Mouse (Mus musculus) lung, embryonic 14.5 days (tissue): ENCODE results near the gene Fank1. TPM values are rescaled to one million over a fixed set of nuclear protein-coding genes. Genes with fewer than 3 reads are reported as not detected.
A peak's percentile ranks its signal among the peaks of the same experiment; 100 is the strongest.

Source experiments
- ATAC-seq: fragments of 200-750 bp; cut with Nextera tagmentation; 2 replicates; pipeline ENCODE4 v1.8.0; 2017; ENCODE audit warnings: mild to moderate bottlenecking, moderate TSS enrichment, moderate library complexity; ENCODE audit not compliant: insufficient read depth
- DNase-seq: peaks from one replicate; pipeline ENCODE4 v3.0.0-alpha.2; 2015
- H3K27ac ChIP-seq: fragments of 300-500 bp; sonication (generic); 2 replicates; pipeline ENCODE4 v1.5.1; 2014; ENCODE audit warnings: low read depth, mild to moderate bottlenecking, moderate library complexity
- H3K27me3 ChIP-seq: fragments of 300-500 bp; sonication (generic); 2 replicates; pipeline ENCODE4 v1.6.1; 2014; ENCODE audit warnings: low read length, control low read depth; ENCODE audit not compliant: insufficient read depth
- H3K36me3 ChIP-seq: fragments of 300-500 bp; sonication (generic); 2 replicates; pipeline ENCODE4 v1.6.1; 2014; ENCODE audit warnings: control low read depth; ENCODE audit not compliant: insufficient read depth
- H3K4me1 ChIP-seq: fragments of 300-500 bp; sonication (generic); 2 replicates; pipeline ENCODE4 v1.6.1; 2014; ENCODE audit warnings: antibody characterized with exemption, control low read depth; ENCODE audit not compliant: insufficient read depth
- H3K4me2 ChIP-seq: fragments of 300-500 bp; sonication (generic); 2 replicates; pipeline ENCODE4 v1.6.1; 2014; ENCODE audit warnings: mild to moderate bottlenecking
- H3K4me3 ChIP-seq: fragments of 300-500 bp; sonication (generic); 2 replicates; pipeline ENCODE4 v1.5.1; 2014; ENCODE audit warnings: low read depth, low read length
- H3K9ac ChIP-seq: fragments of 300-500 bp; sonication (generic); 2 replicates; pipeline ENCODE4 v1.6.1; 2014
- H3K9me3 ChIP-seq: fragments of 300-500 bp; sonication (generic); 2 replicates; pipeline ENCODE4 v1.6.1; 2016; ENCODE audit warnings: low read depth, low read length, control low read depth
- CTCF ChIP-seq: IDR thresholded peaks from 2 replicates; pipeline ENCODE4 v1.5.1; 2016; ENCODE audit warnings: antibody characterized with exemption, low read depth
- WGBS: fragments of 180-500 bp; shearing (Covaris S2); extraction: QIAGEN DNeasy Blood & Tissue Kit; methylation state at CpG from one replicate; pipeline ENCODE4 v1.1.7; 2014; 5-methylcytosine and 5-hydroxymethylcytosine counted together
- polyA plus RNA-seq: library from polyadenylated mRNA; unstranded; fragments of >200 nt; fragmentation: Nextera tagmentation; extraction: Ambion mirVana; gene quantifications from 2 replicates; pipeline ENCODE4 v1.2.1, GENCODE M21; 2014

The Fank1 gene
- polyA plus RNA-seq, 1 experiment from 2014 or later, result 0.29 TPM

DNA sequence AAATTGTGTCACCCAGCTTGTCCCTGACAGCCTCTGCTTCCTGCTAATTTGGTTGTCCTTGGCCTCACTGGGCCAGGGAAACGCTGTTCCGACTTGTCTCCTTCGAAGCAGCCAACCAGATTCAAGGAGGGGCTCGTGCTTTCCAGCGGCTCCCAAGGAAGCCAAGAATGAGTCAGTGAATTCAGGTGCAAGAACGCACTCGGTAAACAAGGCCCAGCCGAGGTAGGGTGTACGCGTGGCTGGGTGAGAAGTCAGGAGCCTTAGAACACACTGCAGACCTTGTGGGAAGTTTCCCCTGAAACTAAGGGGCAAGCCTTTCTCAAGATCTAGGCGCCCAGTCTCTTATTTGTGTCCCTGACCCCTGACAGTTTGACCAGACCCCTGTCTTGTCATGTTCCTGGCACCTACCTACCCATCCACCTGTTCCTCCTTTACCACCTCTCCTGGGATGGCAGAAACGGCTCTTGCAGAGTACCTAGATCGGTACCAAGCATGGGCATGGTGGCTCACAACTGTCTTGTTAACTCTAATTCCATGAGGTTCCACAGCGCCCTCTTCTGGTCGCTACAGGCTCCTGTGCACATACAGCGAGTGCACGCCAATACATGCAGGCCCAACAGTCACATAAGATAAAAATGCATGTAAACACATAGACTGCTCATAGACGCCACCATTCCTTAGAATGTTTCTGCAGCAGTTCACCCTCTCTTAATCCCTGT lies 6.2 kb downstream of the Fank1 start, which contains the start of gene Dhx32:
Gene Dhx32, minus strand, starts transcription at position 10 of the 719 bp plus-strand sequence.
- Histone ChIP-seq H3K27ac (peak within 1 kb of the TSS; percentile 48; the same call in 1 of the 2 replicates), H3K4me1 (no peaks in the 10 kb centered on the region), H3K4me2 (peak within 1 kb of the TSS; percentile 7; the same call in 1 of the 2 replicates), H3K4me3 (no peak within 1 kb of the TSS), H3K36me3 (no peaks in the 10 kb centered on the region), H3K9ac (peak within 1 kb of the TSS; percentile 10; the same call in 1 of the 2 replicates), H3K27me3 (no peaks in the 10 kb centered on the region), H3K9me3 (no peaks in the 10 kb centered on the region)
- 23% methylated on average over 18 of the region's 18 CpGs for WGBS
- peak; percentile 86 for DNase-seq
- peak; percentile 75 for ATAC-seq
- peak; percentile 73 for TF ChIP-seq CTCF

DNA sequence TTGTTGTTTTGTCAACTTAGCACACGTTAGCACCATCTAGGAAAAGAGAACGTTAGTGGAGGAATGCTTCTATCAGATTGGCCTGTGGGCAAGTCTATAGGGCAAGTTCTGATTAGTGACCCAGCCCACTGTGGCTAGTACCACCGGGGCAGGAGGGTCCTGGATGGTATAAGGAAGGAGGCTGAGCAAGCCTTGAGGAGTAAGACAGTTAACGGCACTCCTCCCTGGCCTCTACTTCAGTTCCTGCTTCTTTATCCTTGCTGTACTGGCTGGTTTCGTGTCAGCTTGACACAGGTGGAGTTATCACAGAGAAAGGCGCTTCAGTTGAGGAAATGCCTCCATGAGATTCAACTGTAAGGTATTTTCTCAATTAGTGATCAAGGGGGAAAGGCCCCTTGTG lies 10.9 kb downstream of the Fank1 start:
- no peaks in the 10 kb centered on the region for H3K9me3 ChIP-seq
- H3K9ac ChIP-seq, result no peak overlapping the region
- WGBS, result 84% methylated on average over 6 of the region's 6 CpGs
- H3K27ac ChIP-seq, result no peak overlapping the region
- no peaks in the 10 kb centered on the region for H3K36me3 ChIP-seq
- no peaks in the 10 kb centered on the region for H3K27me3 ChIP-seq
- 0 out of 2 replicates have a peak, but pooled peaks cover 2% of the 10 kb centered on the region for H3K4me1 ChIP-seq
- no peak overlapping the region for H3K4me3 ChIP-seq
- DNase-seq, result no peak
- H3K4me2 ChIP-seq, result no peak overlapping the region
- ATAC-seq, result no peak
- no peak for TF ChIP-seq CTCF

DNA sequence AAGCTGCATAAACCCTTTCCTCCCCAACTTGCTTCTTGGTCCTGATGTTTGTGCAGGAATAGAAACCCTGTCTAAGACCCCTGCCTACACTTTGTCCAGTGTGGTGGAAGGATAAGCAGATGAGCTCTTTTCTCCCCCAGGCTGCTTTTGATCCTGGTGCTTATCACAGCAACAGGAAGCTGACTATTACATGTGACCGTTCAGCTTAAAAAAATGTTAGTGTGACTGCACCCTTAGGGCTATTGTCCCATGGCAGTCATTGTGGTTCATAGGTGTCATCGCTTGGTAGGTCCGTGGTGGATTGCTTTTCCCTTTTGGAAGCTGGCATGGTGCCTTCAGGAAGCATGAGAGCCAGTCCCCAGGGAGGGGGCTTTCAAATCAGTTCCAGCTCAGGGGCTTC lies 11.5 kb downstream of the Fank1 start:
- DNase-seq (no peak), ATAC-seq (no peak)
- Histone ChIP-seq H3K4me2 (no peak overlapping the region), H3K27me3 (no peaks in the 10 kb centered on the region), H3K9ac (no peak overlapping the region), H3K9me3 (no peaks in the 10 kb centered on the region), H3K36me3 (no peaks in the 10 kb centered on the region), H3K27ac (no peak overlapping the region), H3K4me3 (no peak overlapping the region), H3K4me1 (0 out of 2 replicates have a peak, but pooled peaks cover 3% of the 10 kb centered on the region)
- WGBS, result 67% methylated on average over 3 of the region's 3 CpGs
- TF ChIP-seq CTCF, result no peak

DNA sequence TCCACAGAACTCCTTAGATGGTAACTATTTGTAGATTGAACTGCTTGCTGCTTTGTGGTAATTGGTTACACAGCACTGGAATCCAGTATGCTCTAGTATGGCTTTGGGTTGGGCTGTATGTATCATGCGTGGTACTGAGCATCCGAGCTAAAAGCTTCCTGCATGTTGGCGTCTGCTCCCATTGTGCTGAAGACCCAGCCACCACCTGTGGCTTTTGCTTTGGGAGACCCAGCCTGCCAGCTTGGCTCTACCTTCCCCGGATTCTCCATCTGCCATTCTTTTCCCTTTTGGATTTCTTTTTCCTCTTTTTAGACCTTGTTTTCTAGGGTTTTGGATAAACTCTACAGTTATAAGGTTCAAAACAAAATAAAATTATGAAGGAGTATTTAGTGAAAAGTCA lies 13.5 kb downstream of the Fank1 start:
- H3K36me3 ChIP-seq, result no peaks in the 10 kb centered on the region
- no peaks in the 10 kb centered on the region for H3K27me3 ChIP-seq
- H3K27ac ChIP-seq, result no peak overlapping the region
- no peak for TF ChIP-seq CTCF
- no peak overlapping the region for H3K9ac ChIP-seq
- 90% methylated on average over 4 of the region's 4 CpGs for WGBS
- 0 out of 2 replicates have a peak, but pooled peaks cover 11% of the 10 kb centered on the region for H3K4me1 ChIP-seq
- H3K4me3 ChIP-seq, result no peak overlapping the region
- DNase-seq, result no peak
- no peak overlapping the region for H3K4me2 ChIP-seq
- no peaks in the 10 kb centered on the region for H3K9me3 ChIP-seq
- no peak for ATAC-seq

DNA sequence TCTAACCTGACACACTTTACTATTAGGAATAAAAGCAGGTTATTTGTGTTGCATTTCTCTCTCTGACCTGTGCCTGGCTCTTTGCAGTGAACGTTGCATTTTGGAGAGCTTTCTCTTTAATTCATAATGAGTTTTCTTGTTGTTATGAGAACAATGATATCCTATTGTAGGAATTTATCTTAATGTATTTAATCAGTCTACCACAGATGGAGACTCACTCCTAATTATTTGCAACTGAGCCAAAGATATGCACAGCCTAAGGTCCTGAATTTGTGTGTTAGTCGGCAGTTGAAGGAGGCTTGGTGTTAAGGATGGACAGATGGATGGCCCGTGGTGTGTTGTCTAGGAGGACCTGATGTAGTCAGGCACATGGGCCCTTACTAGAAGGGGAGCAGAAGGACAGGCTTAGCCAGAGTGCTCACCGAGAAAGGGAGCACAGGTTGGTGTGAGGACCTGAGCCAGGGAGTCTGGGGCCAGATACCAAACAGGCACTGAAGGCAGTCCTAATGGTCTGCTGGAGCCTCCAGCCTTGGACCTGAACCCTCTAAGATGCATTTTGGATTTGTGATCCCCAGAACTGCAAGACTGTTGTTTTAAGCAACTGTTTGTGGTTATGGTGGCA lies 14.1 kb downstream of the Fank1 start:
- H3K36me3 ChIP-seq, result no peaks in the 10 kb centered on the region
- H3K9ac ChIP-seq, result no peak overlapping the region
- no peak overlapping the region for H3K4me2 ChIP-seq
- H3K27me3 ChIP-seq, result no peaks in the 10 kb centered on the region
- 0 out of 2 replicates have a peak, but pooled peaks cover 11% of the 10 kb centered on the region for H3K4me1 ChIP-seq
- no peak for DNase-seq
- ATAC-seq, result no peak
- 77% methylated on average over 4 of the region's 4 CpGs for WGBS
- no peak overlapping the region for H3K4me3 ChIP-seq
- H3K9me3 ChIP-seq, result no peaks in the 10 kb centered on the region
- H3K27ac ChIP-seq, result no peak overlapping the region
- TF ChIP-seq CTCF, result no peak

DNA sequence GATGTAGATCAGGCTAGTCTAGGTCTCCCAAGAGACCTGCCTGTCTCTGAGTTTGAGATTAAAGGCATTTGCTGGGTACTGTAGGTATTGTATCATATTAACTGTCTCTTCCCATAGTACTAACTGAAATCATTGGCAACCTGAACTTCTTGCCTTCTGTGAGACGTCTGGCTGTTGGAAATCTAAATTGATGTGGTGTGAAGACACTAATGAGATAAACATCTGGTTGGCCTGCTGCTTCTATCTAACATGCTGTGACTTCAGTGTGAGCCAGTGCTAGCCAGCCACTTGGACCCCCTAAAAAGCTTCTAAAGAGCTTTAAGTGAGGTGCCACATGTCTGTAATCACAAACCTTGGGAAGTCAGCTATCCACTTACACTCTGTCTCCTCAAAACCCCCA lies 16.1 kb downstream of the Fank1 start:
- H3K27me3 ChIP-seq, result no peaks in the 10 kb centered on the region
- no peaks in the 10 kb centered on the region for H3K9me3 ChIP-seq
- WGBS, result 8% methylated on average over 1 of the region's 1 CpGs
- no peak overlapping the region for H3K9ac ChIP-seq
- H3K27ac ChIP-seq, result no peak overlapping the region
- ATAC-seq (no peak), DNase-seq (peak; percentile 64)
- no peak overlapping the region for H3K4me2 ChIP-seq
- no peaks in the 10 kb centered on the region for H3K36me3 ChIP-seq
- no peak for TF ChIP-seq CTCF
- 0 out of 2 replicates have a peak, but pooled peaks cover 11% of the 10 kb centered on the region for H3K4me1 ChIP-seq
- no peak overlapping the region for H3K4me3 ChIP-seq
